Mouse (Mus musculus) forebrain, embryonic 11.5 days (tissue): ENCODE measurements around the gene Stx8. TPM values are rescaled to one million over a fixed set of nuclear protein-coding genes. Genes with fewer than 3 reads are reported as not detected.

Experiments used
- ATAC-seq: fragments of 200-750 bp; cut with Nextera tagmentation; replicated peaks from 2 replicates; pipeline ENCODE4 v1.8.0; 2017; ENCODE audit warnings: moderate TSS enrichment; ENCODE audit not compliant: low FRiP score
- DNase-seq: peaks from one replicate; pipeline ENCODE4 v3.0.0-alpha.2; 2017; ENCODE audit warnings: low spot score
- H3K27ac ChIP-seq: fragments of 300-500 bp; sonication (generic); 2 replicates; pipeline ENCODE4 v1.5.1; 2014; ENCODE audit warnings: low read depth, low read length
- H3K27me3 ChIP-seq: fragments of 300-500 bp; sonication (generic); 2 replicates; pipeline ENCODE4 v1.6.1; 2014; ENCODE audit warnings: mild to moderate bottlenecking, low read length, mixed read lengths; ENCODE audit not compliant: control insufficient read depth, insufficient read depth
- H3K36me3 ChIP-seq: fragments of 300-500 bp; sonication (generic); 2 replicates; pipeline ENCODE4 v1.6.1; 2014; ENCODE audit warnings: mild to moderate bottlenecking, low read length, moderate library complexity, mixed read lengths; ENCODE audit not compliant: control insufficient read depth, insufficient read depth
- H3K4me1 ChIP-seq: fragments of 300-500 bp; sonication (generic); replicated peaks from 2 replicates; pipeline ENCODE4 v1.6.1; 2014; ENCODE audit warnings: low read length, mixed read lengths; ENCODE audit not compliant: control insufficient read depth, insufficient read depth
- H3K4me2 ChIP-seq: fragments of 300-500 bp; sonication (generic); 2 replicates; pipeline ENCODE4 v1.6.1; 2014; ENCODE audit warnings: low read depth, mild to moderate bottlenecking, low read length, moderate library complexity, mixed read lengths; ENCODE audit not compliant: severe bottlenecking
- H3K4me3 ChIP-seq: fragments of 300-500 bp; sonication (generic); 2 replicates; pipeline ENCODE4 v1.5.1; 2014; ENCODE audit warnings: low read depth, low read length
- H3K9ac ChIP-seq: fragments of 300-500 bp; sonication (generic); 2 replicates; pipeline ENCODE4 v1.6.1; 2014; ENCODE audit warnings: low read length
- H3K9me3 ChIP-seq: fragments of 300-500 bp; sonication (generic); 2 replicates; pipeline ENCODE4 v1.6.1; 2016; ENCODE audit warnings: low read length, mixed read lengths; ENCODE audit not compliant: control insufficient read depth
- WGBS: fragments of 180-500 bp; shearing (Covaris S2); extraction: QIAGEN DNeasy Blood & Tissue Kit; methylation state at CpG from one replicate; pipeline ENCODE4 v1.1.7; 2014; 5-methylcytosine and 5-hydroxymethylcytosine counted together
- polyA plus RNA-seq: library from polyadenylated mRNA; unstranded; fragments of >200 nt; fragmentation: Nextera tagmentation; extraction: Ambion mirVana; gene quantifications from 2 replicates; pipeline ENCODE4 v1.2.1, GENCODE M21; 2014

Gene Stx8
- polyA plus RNA-seq, 1 experiment from 2014 or later = 52.6 TPM

GRCm38 (mm10) chr11:68075331-68075730 is 109.3 kb downstream of the Stx8 start:
- DNase-seq = no peak
- WGBS = 74% methylated on average over 2 of the region's 2 CpGs
- H3K27me3 ChIP-seq = no peaks in the 10 kb centered on the region
- H3K4me2 ChIP-seq = no peak overlapping the region
- H3K4me1 ChIP-seq = no peaks in the 10 kb centered on the region; the same call in 1 of the 2 replicates
- no peak overlapping the region for H3K27ac ChIP-seq
- no peak for ATAC-seq
- no peak overlapping the region for H3K4me3 ChIP-seq
- H3K9me3 ChIP-seq = no peaks in the 10 kb centered on the region
- no peak overlapping the region for H3K9ac ChIP-seq
- H3K36me3 ChIP-seq = no peaks in the 10 kb centered on the region

- H3K27me3 ChIP-seq = no peaks in the 10 kb centered on the region
- H3K4me1 ChIP-seq = no peaks in the 10 kb centered on the region
- H3K9ac ChIP-seq = no peak overlapping the region
- no peak for DNase-seq
- H3K4me2 ChIP-seq = no peak overlapping the region
- WGBS = 91% methylated on average over 2 of the region's 2 CpGs
- no peaks in the 10 kb centered on the region for H3K36me3 ChIP-seq
- H3K4me3 ChIP-seq = no peak overlapping the region
- no peak for ATAC-seq
- H3K27ac ChIP-seq = no peak overlapping the region
- H3K9me3 ChIP-seq = no peaks in the 10 kb centered on the region; the same call in 1 of the 2 replicates
Observed at GRCm38 (mm10) chr11:68079756-68080155, 113.8 kb downstream of the Stx8 start.

- 86% methylated on average over 2 of the region's 2 CpGs for WGBS
- H3K36me3 ChIP-seq = no peaks in the 10 kb centered on the region
- no peak overlapping the region for H3K4me3 ChIP-seq
- ATAC-seq (no peak), DNase-seq (no peak)
- H3K27me3 ChIP-seq = no peaks in the 10 kb centered on the region
- H3K4me2 ChIP-seq = no peak overlapping the region
- no peaks in the 10 kb centered on the region; the same call in 1 of the 2 replicates for H3K9me3 ChIP-seq
- H3K27ac ChIP-seq = no peak overlapping the region
- H3K9ac ChIP-seq = no peak overlapping the region
- no peaks in the 10 kb centered on the region for H3K4me1 ChIP-seq
Observed at GRCm38 (mm10) chr11:68080999-68081398, 115.0 kb downstream of the Stx8 start.

- H3K9ac ChIP-seq = no peak overlapping the region
- H3K9me3 ChIP-seq = no peaks in the 10 kb centered on the region; the same call in 1 of the 2 replicates
- H3K4me3 ChIP-seq = no peak overlapping the region
- ATAC-seq (no peak), DNase-seq (no peak)
- H3K4me2 ChIP-seq = no peak overlapping the region
- no peak overlapping the region for H3K27ac ChIP-seq
- 97% methylated on average over 12 of the region's 12 CpGs for WGBS
- no peaks in the 10 kb centered on the region for H3K36me3 ChIP-seq
- H3K4me1 ChIP-seq = no peaks in the 10 kb centered on the region
- no peaks in the 10 kb centered on the region for H3K27me3 ChIP-seq
Observed at GRCm38 (mm10) chr11:68082756-68083155, 116.8 kb downstream of the Stx8 start.

GRCm38 (mm10) chr11:68083562-68083961 is 117.6 kb downstream of the Stx8 start:
- ATAC-seq (no peak), DNase-seq (no peak)
- no peaks in the 10 kb centered on the region for H3K27me3 ChIP-seq
- H3K9me3 ChIP-seq = no peaks in the 10 kb centered on the region; the same call in 1 of the 2 replicates
- no peak overlapping the region for H3K27ac ChIP-seq
- WGBS = 89% methylated on average over 6 of the region's 6 CpGs
- H3K9ac ChIP-seq = no peak overlapping the region
- no peaks in the 10 kb centered on the region for H3K36me3 ChIP-seq
- H3K4me3 ChIP-seq = no peak overlapping the region
- no peaks in the 10 kb centered on the region for H3K4me1 ChIP-seq
- H3K4me2 ChIP-seq = no peak overlapping the region

- H3K27ac ChIP-seq = no peak overlapping the region
- no peaks in the 10 kb centered on the region for H3K27me3 ChIP-seq
- no peaks in the 10 kb centered on the region for H3K36me3 ChIP-seq
- no peak for DNase-seq
- no peak overlapping the region for H3K9ac ChIP-seq
- ATAC-seq = no peak
- H3K9me3 ChIP-seq = no peaks in the 10 kb centered on the region; the same call in 1 of the 2 replicates
- 88% methylated on average over 9 of the region's 9 CpGs for WGBS
- H3K4me2 ChIP-seq = no peak overlapping the region
- H3K4me1 ChIP-seq = no peaks in the 10 kb centered on the region; the same call in 1 of the 2 replicates
- no peak overlapping the region for H3K4me3 ChIP-seq
Observed at GRCm38 (mm10) chr11:68086221-68086620, 120.2 kb downstream of the Stx8 start.

GRCm38 (mm10) chr11:68089426-68089825 is 123.4 kb downstream of the Stx8 start:
- Histone ChIP-seq H3K36me3 (no peaks in the 10 kb centered on the region), H3K4me3 (no peak overlapping the region), H3K9me3 (no peaks in the 10 kb centered on the region), H3K27ac (no peak overlapping the region), H3K27me3 (no peaks in the 10 kb centered on the region), H3K4me1 (no peaks in the 10 kb centered on the region; the same call in 1 of the 2 replicates), H3K4me2 (no peak overlapping the region), H3K9ac (no peak overlapping the region)
- DNase-seq = no peak
- 84% methylated on average over 9 of the region's 9 CpGs for WGBS
- ATAC-seq = no peak

GRCm38 (mm10) chr11:68089885-68090592 is 124.0 kb downstream of the Stx8 start:
- Histone ChIP-seq H3K27me3 (no peaks in the 10 kb centered on the region), H3K9me3 (no peaks in the 10 kb centered on the region), H3K36me3 (no peaks in the 10 kb centered on the region), H3K9ac (no peak overlapping the region), H3K4me3 (no peak overlapping the region), H3K4me1 (no peaks in the 10 kb centered on the region; the same call in 1 of the 2 replicates), H3K4me2 (no peak overlapping the region), H3K27ac (no peak overlapping the region)
- 61% methylated on average over 13 of the region's 13 CpGs for WGBS
- ATAC-seq (no peak), DNase-seq (no peak)
